Mouse (Mus musculus): ENCODE measurements around the gene Hsf5. TPM values are rescaled to one million over a fixed set of nuclear protein-coding genes. Genes with fewer than 3 reads are reported as not detected.
A peak's percentile ranks its signal among the peaks of the same experiment; 100 is the strongest.

The Hsf5 gene
- polyA plus RNA-seq, 1 experiment from 2014 or later, result 0.15 TPM

GRCm38 (mm10) chr11:87662822-87663221 lies 45.9 kb downstream of the Hsf5 start:
- no peaks in the 10 kb centered on the region; the same call in 1 of the 2 replicates for H3K4me1 ChIP-seq
- no peak for ATAC-seq (ENCODE audit: borderline replicate concordance, extremely low read depth, low FRiP score, low TSS enrichment)
- H3K9ac ChIP-seq, result peak overlapping the region; percentile 48
- peak overlapping the region; percentile 45 for H3K4me3 ChIP-seq
- H3K27me3 ChIP-seq, result no peaks in the 10 kb centered on the region
- peak overlapping the region; percentile 49 for H3K4me2 ChIP-seq
- WGBS, result 7% methylated on average over 14 of the region's 14 CpGs
- H3K36me3 ChIP-seq, result no peaks in the 10 kb centered on the region
- H3K27ac ChIP-seq, result peak overlapping the region; percentile 48
- no peaks in the 10 kb centered on the region for H3K9me3 ChIP-seq

GRCm38 (mm10) chr11:87663948-87664347 lies 47.0 kb downstream of the Hsf5 start:
- Histone ChIP-seq H3K9me3 (no peaks in the 10 kb centered on the region), H3K27me3 (no peaks in the 10 kb centered on the region), H3K4me3 (peak overlapping the region; percentile 45), H3K4me1 (no peaks in the 10 kb centered on the region; the same call in 1 of the 2 replicates), H3K4me2 (peak overlapping the region; percentile 49), H3K36me3 (no peaks in the 10 kb centered on the region), H3K9ac (peak overlapping the region; percentile 52), H3K27ac (no peak overlapping the region; the same call in 1 of the 2 replicates)
- no peak for ATAC-seq (ENCODE audit: borderline replicate concordance, extremely low read depth, low FRiP score, low TSS enrichment)
- WGBS, result 61% methylated on average over 6 of the region's 6 CpGs

DNA sequence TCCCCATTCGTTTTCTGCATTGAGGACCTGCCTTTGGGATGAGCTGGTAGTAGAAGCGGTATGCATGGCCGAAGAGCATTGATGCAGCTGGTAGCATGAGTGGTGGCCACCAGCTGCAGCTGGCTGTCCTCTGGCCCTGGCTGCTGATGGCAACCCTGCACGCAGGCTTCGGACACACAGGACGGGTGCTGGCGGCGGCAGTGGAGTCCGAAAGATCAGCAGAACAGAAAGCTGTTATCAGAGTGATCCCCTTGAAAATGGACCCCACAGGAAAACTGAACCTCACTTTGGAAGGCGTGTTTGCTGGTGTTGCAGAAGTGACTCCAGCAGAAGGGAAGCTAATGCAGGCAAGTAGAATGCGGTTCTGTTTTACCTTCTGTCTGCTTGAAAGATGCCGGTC lies 47.6 kb downstream of the Hsf5 start:
- no peaks in the 10 kb centered on the region for H3K27me3 ChIP-seq
- H3K4me3 ChIP-seq, result peak overlapping the region; percentile 45
- H3K4me2 ChIP-seq, result peak overlapping the region; percentile 49
- no peak overlapping the region; the same call in 1 of the 2 replicates for H3K27ac ChIP-seq
- no peak for ATAC-seq (ENCODE audit: borderline replicate concordance, extremely low read depth, low FRiP score, low TSS enrichment)
- no peaks in the 10 kb centered on the region for H3K9me3 ChIP-seq
- WGBS, result 47% methylated on average over 12 of the region's 12 CpGs
- no peaks in the 10 kb centered on the region for H3K36me3 ChIP-seq
- H3K4me1 ChIP-seq, result no peaks in the 10 kb centered on the region; the same call in 1 of the 2 replicates
- H3K9ac ChIP-seq, result peak overlapping the region; percentile 52

DNA sequence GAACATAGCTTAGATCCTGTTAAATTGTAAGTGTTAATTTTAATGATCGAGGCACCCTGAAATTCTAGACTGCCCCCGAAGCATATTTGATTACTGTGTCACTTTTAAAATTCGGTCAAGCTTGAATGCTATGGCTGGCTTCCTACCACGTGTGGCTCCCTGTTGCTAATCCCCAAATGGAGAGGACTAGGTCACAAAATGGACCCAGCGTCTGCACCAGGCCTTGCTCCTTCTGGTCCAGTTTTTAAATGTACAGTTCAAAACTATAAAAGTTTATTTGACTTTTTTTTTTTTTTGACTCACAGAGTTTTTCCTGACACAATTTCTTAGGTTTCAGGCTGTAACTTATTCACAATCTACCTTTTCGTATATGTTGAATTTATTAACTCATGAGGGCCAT lies 48.3 kb downstream of the Hsf5 start:
- no peaks in the 10 kb centered on the region; the same call in 1 of the 2 replicates for H3K4me1 ChIP-seq
- no peaks in the 10 kb centered on the region for H3K36me3 ChIP-seq
- H3K4me2 ChIP-seq, result peak overlapping the region; percentile 34
- WGBS, result 53% methylated on average over 6 of the region's 6 CpGs
- no peak overlapping the region for H3K27ac ChIP-seq
- no peak for ATAC-seq (ENCODE audit: borderline replicate concordance, extremely low read depth, low FRiP score, low TSS enrichment)
- 0 out of 2 replicates have a peak overlapping the region, but pooled peaks have one; percentile 29 for H3K9ac ChIP-seq
- H3K4me3 ChIP-seq, result peak overlapping the region; percentile 31
- H3K9me3 ChIP-seq, result no peaks in the 10 kb centered on the region
- H3K27me3 ChIP-seq, result no peaks in the 10 kb centered on the region

DNA sequence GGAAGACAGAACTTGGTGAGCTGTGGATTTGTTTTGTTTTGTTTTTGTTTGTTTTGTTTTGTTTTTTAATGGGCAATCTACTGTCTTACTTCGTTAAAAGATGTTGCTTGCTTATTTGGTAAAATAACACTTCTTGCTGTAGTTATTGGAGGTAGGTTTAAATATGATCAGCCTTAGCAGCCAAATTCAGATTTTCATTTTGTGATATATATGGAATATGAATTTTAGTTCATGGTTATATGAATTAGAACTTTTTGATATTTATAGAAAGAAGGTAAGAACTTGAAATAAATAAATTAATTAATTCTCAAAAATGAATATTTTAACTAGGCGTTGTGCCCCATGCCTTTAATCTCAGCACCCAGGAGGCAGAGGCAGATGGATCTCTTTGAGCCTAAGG lies 48.7 kb downstream of the Hsf5 start:
- H3K4me3 ChIP-seq, result peak overlapping the region; percentile 39
- H3K36me3 ChIP-seq, result no peaks in the 10 kb centered on the region
- H3K27me3 ChIP-seq, result no peaks in the 10 kb centered on the region
- H3K27ac ChIP-seq, result no peak overlapping the region; the same call in 1 of the 2 replicates
- H3K4me2 ChIP-seq, result peak overlapping the region; percentile 42
- no peak for ATAC-seq (ENCODE audit: borderline replicate concordance, extremely low read depth, low FRiP score, low TSS enrichment)
- H3K9ac ChIP-seq, result peak overlapping the region; percentile 35
- no peaks in the 10 kb centered on the region; the same call in 1 of the 2 replicates for H3K4me1 ChIP-seq
- no peaks in the 10 kb centered on the region for H3K9me3 ChIP-seq
- WGBS, result 45% methylated on average over 2 of the region's 2 CpGs

- H3K4me3 ChIP-seq, result peak overlapping the region; percentile 39
- peak overlapping the region; percentile 42 for H3K4me2 ChIP-seq
Observed at GRCm38 (mm10) chr11:87666256-87667035, 49.5 kb downstream of the Hsf5 start.

GRCm38 (mm10) chr11:87667107-87668090 lies 50.4 kb downstream of the Hsf5 start:
- Histone ChIP-seq H3K4me3 (no peak overlapping the region; the same call in 1 of the 2 replicates), H3K4me1 (no peaks in the 10 kb centered on the region), H3K4me2 (peak overlapping the region; percentile 42; the same call in 1 of the 2 replicates), H3K9ac (no peak overlapping the region), H3K27me3 (no peaks in the 10 kb centered on the region), H3K9me3 (no peaks in the 10 kb centered on the region), H3K27ac (peak overlapping the region; percentile 41; the same call in 1 of the 2 replicates), H3K36me3 (no peaks in the 10 kb centered on the region)
- ATAC-seq (ENCODE audit: borderline replicate concordance, extremely low read depth, low FRiP score, low TSS enrichment), result no peak
- WGBS, result 48% methylated on average over 4 of the region's 4 CpGs

More at GRCm38 (mm10) chr11:87666256-87667035, 49.5 kb downstream of the Hsf5 start:
- no peaks in the 10 kb centered on the region; the same call in 1 of the 2 replicates for H3K4me1 ChIP-seq
- H3K27me3 ChIP-seq, result no peaks in the 10 kb centered on the region
- no peaks in the 10 kb centered on the region for H3K9me3 ChIP-seq
- H3K36me3 ChIP-seq, result no peaks in the 10 kb centered on the region
- WGBS, result 48% methylated on average over 12 of the region's 12 CpGs
- peak overlapping the region; percentile 35 for H3K9ac ChIP-seq
- ATAC-seq (ENCODE audit: borderline replicate concordance, extremely low read depth, low FRiP score, low TSS enrichment), result no peak
- peak overlapping the region; percentile 51 for H3K27ac ChIP-seq

DNA sequence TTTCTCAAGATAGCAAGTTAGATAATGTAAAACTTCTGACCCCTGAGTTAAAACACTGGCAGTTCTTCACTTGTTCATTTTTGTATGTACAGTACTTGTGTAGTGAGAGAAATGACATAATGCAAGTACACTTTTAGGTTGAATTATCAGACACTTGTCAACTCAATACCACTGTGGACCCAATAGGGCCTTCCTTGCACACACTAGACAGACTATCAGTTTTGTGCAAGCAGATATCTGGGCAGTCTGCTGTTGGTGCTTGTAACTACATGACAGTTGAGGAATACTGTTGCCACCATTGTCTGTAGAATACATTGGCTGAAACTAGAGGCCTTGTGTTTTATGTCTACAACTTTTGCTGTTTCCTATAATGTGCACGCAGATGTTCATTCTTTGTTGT lies 56.3 kb downstream of the Hsf5 start:
- Histone ChIP-seq H3K9ac (no peak overlapping the region), H3K36me3 (no peaks in the 10 kb centered on the region), H3K27me3 (no peaks in the 10 kb centered on the region), H3K9me3 (no peaks in the 10 kb centered on the region), H3K4me2 (no peak overlapping the region), H3K4me3 (no peak overlapping the region), H3K4me1 (no peaks in the 10 kb centered on the region), H3K27ac (no peak overlapping the region)
- ATAC-seq (ENCODE audit: borderline replicate concordance, extremely low read depth, low FRiP score, low TSS enrichment), result no peak
- 93% methylated on average over 1 of the region's 1 CpGs for WGBS

DNA sequence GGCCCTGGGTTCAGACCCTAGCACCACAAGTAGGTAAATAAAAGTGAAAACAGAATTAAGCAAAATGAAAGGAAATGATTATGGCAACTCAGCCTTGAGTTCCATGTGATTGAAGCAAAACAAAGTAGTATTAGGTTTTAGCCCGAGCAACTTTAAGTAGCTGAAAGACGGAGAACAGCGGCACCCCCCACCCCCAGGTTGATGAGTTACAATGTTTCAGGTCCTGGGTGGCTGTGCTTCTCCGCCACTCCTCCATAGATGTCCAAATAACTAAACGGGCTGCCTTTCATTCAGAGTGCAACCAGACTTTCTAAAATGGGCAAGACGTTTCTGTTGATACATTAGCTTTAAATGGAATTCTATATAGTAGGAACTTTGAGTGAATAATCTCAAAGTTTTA lies 58.6 kb downstream of the Hsf5 start:
- no peaks in the 10 kb centered on the region for H3K9me3 ChIP-seq
- no peak overlapping the region for H3K27ac ChIP-seq
- H3K4me1 ChIP-seq, result 0 out of 2 replicates have a peak, but pooled peaks cover 4% of the 10 kb centered on the region
- 74% methylated on average over 6 of the region's 6 CpGs for WGBS
- no peaks in the 10 kb centered on the region for H3K36me3 ChIP-seq
- ATAC-seq (ENCODE audit: borderline replicate concordance, extremely low read depth, low FRiP score, low TSS enrichment), result no peak
- no peak overlapping the region for H3K9ac ChIP-seq
- no peak overlapping the region for H3K4me2 ChIP-seq
- no peak overlapping the region for H3K4me3 ChIP-seq
- no peaks in the 10 kb centered on the region for H3K27me3 ChIP-seq

GRCm38 (mm10) chr11:87677756-87678155 lies 60.8 kb downstream of the Hsf5 start:
- no peak overlapping the region for H3K4me3 ChIP-seq
- WGBS, result 41% methylated on average over 5 of the region's 5 CpGs
- 0 out of 2 replicates have a peak, but pooled peaks cover 7% of the 10 kb centered on the region for H3K4me1 ChIP-seq
- no peaks in the 10 kb centered on the region for H3K27me3 ChIP-seq
- no peaks in the 10 kb centered on the region for H3K9me3 ChIP-seq
- peak overlapping the region; percentile 51; the same call in 1 of the 2 replicates for H3K27ac ChIP-seq
- no peak overlapping the region for H3K9ac ChIP-seq
- H3K4me2 ChIP-seq, result 0 out of 2 replicates have a peak overlapping the region, but pooled peaks have one; percentile 8
- no peak for ATAC-seq (ENCODE audit: borderline replicate concordance, extremely low read depth, low FRiP score, low TSS enrichment)
- no peaks in the 10 kb centered on the region for H3K36me3 ChIP-seq

- no peaks in the 10 kb centered on the region for H3K36me3 ChIP-seq
- no peak for ATAC-seq (ENCODE audit: borderline replicate concordance, extremely low read depth, low FRiP score, low TSS enrichment)
- no peak overlapping the region for H3K4me2 ChIP-seq
- whole genome bisulfite sequencing, result 56% methylated on average over 4 of the region's 4 CpGs
- H3K4me3 ChIP-seq, result no peak overlapping the region
- no peaks in the 10 kb centered on the region for H3K9me3 ChIP-seq
- H3K27me3 ChIP-seq, result no peaks in the 10 kb centered on the region
- H3K27ac ChIP-seq, result peak overlapping the region; percentile 51
- no peak overlapping the region for H3K9ac ChIP-seq
- H3K4me1 ChIP-seq, result 0 out of 2 replicates have a peak, but pooled peaks cover 12% of the 10 kb centered on the region
Observed at GRCm38 (mm10) chr11:87678545-87678944, 61.6 kb downstream of the Hsf5 start.

Measured in lung, embryonic 15.5 days (tissue).